Mouse (Mus musculus) hindbrain, embryonic 11.5 days (tissue): ENCODE results near the gene Btnl6. TPM values are rescaled to one million over a fixed set of nuclear protein-coding genes. Genes with fewer than 3 reads are reported as not detected.
"Not testable (repeated sequence)": the region's sequence is repeated elsewhere in the genome, so short reads cannot be mapped to it uniquely, and the experiment has no call there.

Source experiments
- ATAC-seq: fragments of 200-750 bp; cut with Nextera tagmentation; 2 replicates; pipeline ENCODE4 v1.8.0; 2017; ENCODE audit warnings: mild to moderate bottlenecking, moderate TSS enrichment, moderate library complexity; ENCODE audit not compliant: low FRiP score
- DNase-seq: peaks from one replicate; pipeline ENCODE4 v3.0.0-alpha.2; 2015; ENCODE audit warnings: low spot score
- H3K27ac ChIP-seq: fragments of 300-500 bp; sonication (generic); 2 replicates; pipeline ENCODE4 v1.5.1; 2014; ENCODE audit warnings: mild to moderate bottlenecking, low read depth, low read length
- H3K27me3 ChIP-seq: fragments of 300-500 bp; sonication (generic); 2 replicates; pipeline ENCODE4 v1.6.1; 2014; ENCODE audit warnings: mild to moderate bottlenecking, low read length, moderate library complexity, mixed read lengths; ENCODE audit not compliant: control insufficient read depth, insufficient read depth
- H3K36me3 ChIP-seq: fragments of 300-500 bp; sonication (generic); 2 replicates; pipeline ENCODE4 v1.6.1; 2014; ENCODE audit warnings: mild to moderate bottlenecking, low read length, moderate library complexity, mixed read lengths; ENCODE audit not compliant: control insufficient read depth, insufficient read depth
- H3K4me1 ChIP-seq: fragments of 300-500 bp; sonication (generic); replicated peaks from 2 replicates; pipeline ENCODE4 v1.6.1; 2014; ENCODE audit warnings: low read length, mixed read lengths; ENCODE audit not compliant: control insufficient read depth, insufficient read depth
- H3K4me2 ChIP-seq: fragments of 300-500 bp; sonication (generic); replicated peaks from 2 replicates; pipeline ENCODE4 v1.6.1; 2014; ENCODE audit warnings: mild to moderate bottlenecking, low read depth, low read length
- H3K4me3 ChIP-seq: fragments of 300-500 bp; sonication (generic); 2 replicates; pipeline ENCODE4 v1.5.1; 2014; ENCODE audit warnings: low read depth, low read length
- H3K9ac ChIP-seq: fragments of 300-500 bp; sonication (generic); 2 replicates; pipeline ENCODE4 v1.6.1; 2014; ENCODE audit warnings: low read depth, low read length
- H3K9me3 ChIP-seq: fragments of 300-500 bp; sonication (generic); 2 replicates; pipeline ENCODE4 v1.6.1; 2016; ENCODE audit warnings: low read length; ENCODE audit not compliant: control insufficient read depth
- WGBS: fragments of 180-500 bp; shearing (Covaris S2); extraction: QIAGEN DNeasy Blood & Tissue Kit; methylation state at CpG from one replicate; pipeline ENCODE4 v1.1.7; 2014; 5-methylcytosine and 5-hydroxymethylcytosine counted together
- polyA plus RNA-seq: library from polyadenylated mRNA; unstranded; fragments of >200 nt; fragmentation: Nextera tagmentation; extraction: Ambion mirVana; gene quantifications from 2 replicates; pipeline ENCODE4 v1.2.1, GENCODE M21; 2014

Btnl6 gene
- polyA plus RNA-seq, 1 experiment from 2014 or later = not detected

DNA sequence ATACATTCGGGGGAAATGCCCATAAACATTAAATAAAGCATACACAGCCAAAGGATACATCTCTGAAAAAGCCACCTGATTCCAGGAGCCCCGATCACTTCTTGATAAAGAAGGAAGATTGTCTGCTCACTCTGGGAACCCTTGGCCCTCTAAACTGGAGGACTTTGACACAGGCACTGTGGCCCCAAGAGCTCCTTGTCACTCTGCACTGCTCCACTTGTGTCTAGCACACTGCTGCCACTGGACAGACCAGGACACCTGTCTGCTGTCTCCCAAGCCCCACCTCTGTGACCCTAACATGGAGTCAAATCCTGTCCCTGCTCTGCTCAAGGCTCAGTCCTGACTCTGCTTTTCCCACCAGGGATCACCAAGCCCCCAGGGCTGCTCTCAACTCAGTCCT is 22.0 kb downstream of the Btnl6 start:
- not testable (repeated sequence) for ATAC-seq, H3K4me3 ChIP-seq, H3K9ac ChIP-seq, H3K27ac ChIP-seq, H3K27me3 ChIP-seq, H3K9me3 ChIP-seq, H3K4me2 ChIP-seq, DNase-seq, H3K36me3 ChIP-seq, H3K4me1 ChIP-seq
- WGBS = 86% methylated on average over 2 of the region's 2 CpGs

DNA sequence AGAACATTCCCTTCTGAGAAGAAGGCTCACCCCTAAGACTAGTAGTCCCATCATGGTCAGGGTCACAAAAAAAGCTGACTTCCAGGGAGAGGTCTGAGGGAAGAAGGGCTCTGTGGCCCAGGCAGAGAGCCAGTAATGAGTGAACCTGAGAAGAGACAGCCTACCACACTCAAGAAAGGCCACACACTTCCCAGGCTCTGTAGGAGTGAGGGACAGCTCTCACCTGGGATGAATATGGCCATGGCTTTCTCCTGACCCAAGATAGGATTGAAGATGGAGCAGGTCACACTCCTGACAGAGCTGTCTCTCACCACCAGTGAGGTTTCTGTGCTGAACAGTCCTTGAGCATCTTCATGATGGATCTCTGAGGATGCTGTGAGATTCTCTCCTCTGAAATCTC is 24.4 kb downstream of the Btnl6 start:
- no peak for ATAC-seq

DNA sequence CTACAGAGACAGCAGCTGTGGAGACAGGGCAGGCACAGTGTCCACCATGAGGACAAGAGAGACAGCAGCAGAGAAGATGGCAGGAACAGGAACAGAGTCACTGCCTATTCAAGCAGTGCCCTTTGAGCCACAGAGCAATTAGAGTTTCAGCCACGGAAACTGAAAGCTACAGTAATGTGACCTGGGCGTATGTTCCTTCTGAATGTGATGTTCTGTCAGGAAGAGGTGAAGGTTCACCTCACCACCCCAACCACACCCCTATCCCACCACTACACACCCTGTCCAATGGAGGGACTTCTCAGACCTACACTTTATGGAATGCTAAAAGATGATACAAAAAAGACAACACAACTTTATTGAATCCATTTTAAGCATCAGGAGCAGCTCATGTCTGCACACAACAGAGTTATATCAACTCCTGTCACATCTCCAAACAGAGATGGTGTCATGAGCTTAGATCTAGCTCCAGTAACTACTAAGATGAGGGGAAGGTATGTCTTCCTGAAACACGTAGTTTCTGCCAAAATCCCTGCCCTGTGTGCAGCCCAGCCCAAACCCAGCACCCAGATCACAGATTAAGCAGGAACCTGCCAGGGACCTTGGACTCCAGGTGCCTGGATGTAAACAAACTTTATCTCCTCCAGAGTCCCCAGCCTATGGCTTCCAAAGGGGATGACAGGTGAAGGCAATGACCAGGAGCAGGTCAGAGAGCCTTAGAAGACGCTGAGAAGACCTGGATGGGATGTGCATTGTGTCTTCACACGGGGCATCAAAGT is 39.7 kb downstream of the Btnl6 start, which contains the start of gene Btnl4:
TSS of gene Btnl4 (minus strand) at position 81 of the 776 bp plus-strand sequence.
- not testable (repeated sequence) for H3K4me1 ChIP-seq, H3K27ac ChIP-seq, ATAC-seq, H3K36me3 ChIP-seq, H3K27me3 ChIP-seq, H3K4me3 ChIP-seq, H3K9me3 ChIP-seq, DNase-seq, H3K9ac ChIP-seq, H3K4me2 ChIP-seq
- 82% methylated on average over 4 of the region's 5 CpGs for WGBS

More for the DNA sequence above, 24.4 kb downstream of the Btnl6 start:
- no peak overlapping the region for H3K4me3 ChIP-seq
- H3K27ac ChIP-seq = no peak overlapping the region
- no peak overlapping the region for H3K4me2 ChIP-seq
- no peaks in the 10 kb centered on the region for H3K9me3 ChIP-seq
- no peaks in the 10 kb centered on the region for H3K27me3 ChIP-seq
- no peak for DNase-seq
- no peaks in the 10 kb centered on the region for H3K4me1 ChIP-seq
- no peak overlapping the region for H3K9ac ChIP-seq
- no peaks in the 10 kb centered on the region for H3K36me3 ChIP-seq

DNA sequence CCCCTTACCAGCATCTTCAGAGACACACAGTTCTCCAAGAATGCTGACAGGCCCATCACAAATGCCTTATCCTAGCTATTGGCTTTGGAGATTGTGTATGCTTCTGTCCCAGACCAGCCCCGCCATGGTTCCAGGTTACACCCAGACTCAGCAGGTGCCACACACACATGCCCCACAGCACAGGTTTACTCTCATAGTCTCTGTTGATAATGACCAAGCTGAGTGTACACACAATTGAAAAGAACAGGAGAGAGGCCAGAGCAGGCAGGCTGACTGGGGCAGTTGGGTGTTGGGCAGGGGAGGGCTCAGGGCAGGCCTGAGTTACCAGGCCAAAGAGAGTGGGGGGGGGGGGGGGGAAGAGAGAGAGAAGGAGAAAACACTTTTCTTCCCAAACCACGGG is 40.7 kb downstream of the Btnl6 start:
- no peak overlapping the region for H3K9ac ChIP-seq
- no peak overlapping the region for H3K4me2 ChIP-seq
- H3K27me3 ChIP-seq = no peaks in the 10 kb centered on the region
- H3K27ac ChIP-seq = no peak overlapping the region
- no peak overlapping the region for H3K4me3 ChIP-seq
- DNase-seq (no peak), ATAC-seq (no peak)
- WGBS = 88% methylated on average over 1 of the region's 2 CpGs
- H3K36me3 ChIP-seq = no peaks in the 10 kb centered on the region
- H3K9me3 ChIP-seq = no peaks in the 10 kb centered on the region
- no peaks in the 10 kb centered on the region for H3K4me1 ChIP-seq

DNA sequence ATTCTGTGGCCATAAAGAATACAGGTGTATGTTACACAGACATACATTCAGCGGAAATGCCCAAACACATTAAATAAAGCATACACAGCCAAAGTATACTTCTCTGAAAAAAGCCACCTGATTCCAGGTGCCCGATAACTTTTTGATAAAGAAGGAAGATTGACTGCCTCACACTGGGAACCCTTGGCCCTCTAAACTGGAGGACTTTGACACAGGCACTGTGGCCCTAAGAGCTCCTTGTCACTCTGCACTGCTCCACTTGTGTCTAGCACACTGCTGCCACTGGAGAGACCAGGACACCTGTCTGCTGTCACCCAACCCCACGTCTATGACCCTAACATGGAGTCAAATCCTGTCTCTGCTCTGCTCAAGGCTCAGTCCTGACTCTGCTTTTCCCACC is 42.1 kb downstream of the Btnl6 start:
- no peaks in the 10 kb centered on the region for H3K36me3 ChIP-seq
- H3K9ac ChIP-seq = no peak overlapping the region
- no peak for ATAC-seq
- H3K9me3 ChIP-seq = no peaks in the 10 kb centered on the region
- H3K27me3 ChIP-seq = no peaks in the 10 kb centered on the region
- no peak overlapping the region for H3K27ac ChIP-seq
- H3K4me3 ChIP-seq = no peak overlapping the region
- no peak overlapping the region for H3K4me2 ChIP-seq
- no peaks in the 10 kb centered on the region for H3K4me1 ChIP-seq
- 83% methylated on average over 3 of the region's 3 CpGs for WGBS
- no peak for DNase-seq

DNA sequence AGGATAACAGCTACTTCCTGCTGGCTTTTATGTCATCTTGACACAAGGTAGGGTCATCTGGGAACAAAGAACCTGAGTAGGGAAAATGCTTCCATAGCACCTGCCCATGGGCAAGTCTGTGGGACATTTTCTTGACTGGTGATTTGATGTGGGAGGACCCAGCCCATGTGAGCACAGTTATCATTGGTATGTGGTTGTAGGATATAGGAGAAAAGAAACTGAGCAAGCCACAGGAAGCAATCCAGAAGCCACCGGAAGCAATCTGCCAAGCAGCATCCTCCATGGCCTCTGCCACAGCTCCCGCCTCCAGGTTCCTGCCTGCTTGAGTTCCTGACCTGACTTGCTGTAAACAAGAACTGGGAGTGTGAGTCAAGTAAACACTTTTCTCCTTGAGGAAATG is 46.7 kb downstream of the Btnl6 start:
- Histone ChIP-seq H3K4me3 (no peak overlapping the region), H3K4me1 (no peaks in the 10 kb centered on the region), H3K9me3 (no peaks in the 10 kb centered on the region), H3K4me2 (no peak overlapping the region), H3K36me3 (no peaks in the 10 kb centered on the region), H3K27me3 (no peaks in the 10 kb centered on the region), H3K27ac (no peak overlapping the region), H3K9ac (no peak overlapping the region)
- 93% methylated on average over 2 of the region's 2 CpGs for WGBS
- no peak for DNase-seq
- ATAC-seq = no peak

DNA sequence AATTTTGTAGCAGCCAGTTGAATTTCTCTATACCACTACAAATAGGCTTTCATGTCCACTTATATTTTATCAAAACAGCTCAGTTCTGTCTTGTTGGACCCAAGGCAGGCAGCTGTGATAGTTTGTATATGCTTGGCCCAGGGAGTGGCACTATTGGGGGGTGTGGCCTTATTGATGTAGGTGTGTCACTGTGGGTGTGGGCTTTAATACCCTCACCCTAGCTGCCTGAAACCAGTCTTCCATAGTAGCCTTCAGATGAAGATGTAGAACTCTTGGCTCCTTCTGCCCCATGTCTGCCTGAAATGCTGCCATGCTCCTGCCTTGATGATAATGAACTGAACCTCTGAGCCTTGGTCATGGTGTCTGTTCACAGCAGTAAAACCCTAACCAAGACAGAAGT is 51.2 kb downstream of the Btnl6 start:
- H3K4me1 ChIP-seq, H3K27ac ChIP-seq, H3K4me2 ChIP-seq, H3K36me3 ChIP-seq, H3K4me3 ChIP-seq, DNase-seq, H3K9ac ChIP-seq, H3K27me3 ChIP-seq, ATAC-seq, H3K9me3 ChIP-seq: not testable (repeated sequence)

DNA sequence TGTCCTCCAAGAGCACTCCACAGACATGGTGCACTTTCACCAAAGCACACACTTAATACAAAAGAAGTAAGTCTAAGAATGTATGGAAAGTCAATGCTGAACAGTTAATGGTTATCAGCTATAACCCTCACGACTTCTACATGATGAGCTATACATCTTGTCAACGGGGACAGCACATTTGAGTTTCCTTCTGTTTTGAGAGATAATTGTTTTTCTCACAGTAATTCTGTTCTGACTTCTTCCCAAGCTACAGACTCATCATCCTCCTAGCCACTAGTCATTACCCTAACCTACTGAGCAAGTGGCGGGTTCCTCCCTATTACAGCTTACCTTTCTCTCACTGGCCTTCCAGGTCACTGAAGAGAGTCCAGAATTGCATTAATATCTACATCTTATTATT is 57.9 kb downstream of the Btnl6 start:
- Histone ChIP-seq H3K4me3 (no peak overlapping the region), H3K9me3 (no peaks in the 10 kb centered on the region), H3K36me3 (no peaks in the 10 kb centered on the region), H3K4me2 (no peak overlapping the region), H3K27ac (no peak overlapping the region), H3K9ac (no peak overlapping the region), H3K4me1 (no peaks in the 10 kb centered on the region), H3K27me3 (no peaks in the 10 kb centered on the region)
- WGBS = 96% methylated on average over 3 of the region's 3 CpGs
- DNase-seq = no peak
- ATAC-seq = no peak
